ENCODE assay signal across 12 mouse cellular contexts in the genomic region with DNA sequence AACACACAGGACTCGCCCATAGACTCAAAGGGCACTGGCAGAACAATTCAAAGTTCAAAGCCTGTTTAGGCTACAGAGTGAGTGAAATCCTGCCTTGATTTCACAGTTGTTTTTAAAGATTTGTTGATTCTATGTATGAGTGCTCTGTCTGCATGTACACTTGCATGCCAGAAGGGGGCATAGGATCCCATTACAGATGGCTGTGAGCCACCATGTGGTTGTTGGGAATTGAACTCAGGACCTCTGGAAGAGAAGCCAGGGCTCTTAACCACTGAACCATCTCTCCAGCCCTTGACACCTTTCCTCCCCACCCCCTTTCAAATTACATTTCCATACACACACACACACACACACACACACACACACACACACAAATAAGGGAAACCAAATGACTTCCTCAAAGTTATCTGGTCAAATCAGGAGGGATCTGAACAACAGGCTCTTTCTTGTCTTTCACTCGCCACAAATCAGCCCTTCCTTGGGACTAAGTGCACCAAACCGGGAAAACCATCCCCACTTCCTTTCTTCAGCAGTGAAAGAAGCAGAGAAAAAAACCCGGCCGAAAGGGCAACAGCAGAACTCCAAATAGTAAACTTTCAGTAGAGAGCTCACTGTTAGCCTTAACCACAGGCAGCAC. TPM values are rescaled to one million over a fixed set of nuclear protein-coding genes. Genes with fewer than 3 reads are reported as not detected.
DNase-seq lines count a peak whose midpoint lies in the region; ATAC-seq and TF ChIP-seq lines count a peak whose summit lies in the region.
"Had no signal": no experiment of that assay in that cellular context is flagged by ENCODE, and none has a peak within 500 bp of the region (broad histone marks: within the 10 kb centered on the region; RNA-seq: fewer than 3 reads in every experiment).

No protein-coding gene starts in this region.

- no peaks in the 10 kb centered on the region for H3K9me3 ChIP-seq in liver, embryonic 12.5 days (replicated peaks)
- H3K9me3 ChIP-seq in MEL (replicated peaks; ENCODE audit: insufficient read depth, low read length): no peaks in the 10 kb centered on the region
- H3K9me3 ChIP-seq: embryonic facial prominence, embryonic 13.5 days had no signal

- peaks cover 2% of the 10 kb centered on the region for H3K4me1 ChIP-seq in heart, adult 2 months (ENCODE audit: control insufficient read depth, insufficient read depth, low read length)
- H3K4me1 ChIP-seq in liver, embryonic 12.5 days: peaks cover 92% of the 10 kb centered on the region
- peaks cover 14 to 38% of the 10 kb centered on the region in 2 experiments for H3K4me1 ChIP-seq in MEL (ENCODE audit: control insufficient read depth in 1 of 2, insufficient read depth in 2 of 2, low read length in 2 of 2)

- H3K27me3 ChIP-seq in heart, adult 2 months (ENCODE audit: control insufficient read depth, insufficient read depth, low read length): no peaks in the 10 kb centered on the region
- H3K27me3 ChIP-seq in liver, embryonic 12.5 days (replicated peaks): peaks cover 30% of the 10 kb centered on the region
- H3K27me3 ChIP-seq in MEL (ENCODE audit: control insufficient read depth in 1 of 2, insufficient read depth in 2 of 2, low read length in 2 of 2): no peaks in the 10 kb centered on the region

- WGBS in heart, adult 2 months: 57% methylated on average over 5 of the region's 5 CpGs
- 28% methylated on average over 5 of the region's 5 CpGs for whole genome bisulfite sequencing in liver, embryonic 12.5 days (ENCODE audit: insufficient replicate concordance)

- no peak for TF ChIP-seq POLR2A in heart, adult 2 months (IDR thresholded peaks at IDR 0.05; ENCODE audit: insufficient read depth, low read depth, low read length)
- no peak for TF ChIP-seq POLR2A in MEL (IDR thresholded peaks at IDR 0.05; ENCODE audit: control insufficient read depth in 1 of 2, insufficient read depth in 1 of 2, low read depth in 1 of 2, low read length in 2 of 2, poor library complexity in 1 of 2)

- ATAC-seq in liver, embryonic 12.5 days: no peak
- ATAC-seq in monocyte, adult 5-6 weeks (replicated peaks; ENCODE audit: insufficient number of reproducible peaks, low FRiP score, low TSS enrichment, poor library complexity, severe bottlenecking): no peak

- no peak overlapping the region for H3K4me3 ChIP-seq in heart, adult 2 months
- H3K4me3 ChIP-seq in liver, embryonic 12.5 days: peak overlapping the region; percentile 38; the same call in 1 of the 2 replicates
- no peak overlapping the region for H3K4me3 ChIP-seq in MEL (ENCODE audit: control insufficient read depth in 1 of 2, insufficient read depth in 1 of 2, low read depth in 2 of 2, low read length in 2 of 2)
- H3K4me3 ChIP-seq: embryonic facial prominence, embryonic 13.5 days had no signal

- no peaks in the 10 kb centered on the region for H3K36me3 ChIP-seq in heart, adult 2 months (ENCODE audit: control insufficient read depth, insufficient read depth, low read length)
- H3K36me3 ChIP-seq in liver, embryonic 12.5 days: 0 out of 2 replicates have a peak, but pooled peaks cover 3% of the 10 kb centered on the region
- H3K36me3 ChIP-seq in MEL (ENCODE audit: control insufficient read depth in 1 of 2, insufficient read depth in 2 of 2, low read length in 2 of 2): peaks cover 0 to 28% of the 10 kb centered on the region in 2 experiments; a peak in 2 of 4 replicates
- H3K36me3 ChIP-seq: embryonic facial prominence, embryonic 13.5 days; G1E had no signal

- H3K79me2 ChIP-seq in heart, adult 2 months (replicated peaks; ENCODE audit: control insufficient read depth, insufficient read depth, low read length): peaks cover 5% of the 10 kb centered on the region
- peaks cover 6% of the 10 kb centered on the region for H3K79me2 ChIP-seq in MEL (ENCODE audit: control insufficient read depth, insufficient read depth, low read length, poor library complexity)

- DNase-seq in heart, adult 2 months: no peak
- DNase-seq in heart, adult 9 months (ENCODE audit: low spot score in 2 of 2): no peak
- DNase-seq in liver (no peak), MEL (ENCODE audit: low read depth, low spot score) (peak; percentile 49)
- peak; percentile 53 for DNase-seq in naive thymus-derived CD4-positive, alpha-beta T cell, adult 2 months (ENCODE audit: low read depth)
- DNase-seq in layer of hippocampus, postnatal 14 days (ENCODE audit: low spot score in 2 of 2): no peak
- DNase-seq: adrenal gland, adult 8-10 months; kidney, adult 9 months had no signal

- intact Hi-C loops in heart, adult 2 months (cut with DNase I): loop anchor here (5.0 kb wide), 4 partner anchors 38 to 283 kb away; a partner anchor contains a TSS

- peak overlapping the region; percentile 73 for H3K4me2 ChIP-seq in liver, embryonic 12.5 days
- H3K4me2 ChIP-seq: embryonic facial prominence, embryonic 13.5 days had no signal

- peak; percentile 68 for TF ChIP-seq CTCF in heart, adult 2 months (IDR thresholded peaks at IDR 0.05)
- TF ChIP-seq CTCF in MEL (IDR thresholded peaks at IDR 0.05 in 2 of 3, conservative IDR thresholded peaks at IDR 0.05 in 1 of 3; ENCODE audit: control insufficient read depth in 1 of 3, insufficient read depth in 1 of 3, low read depth in 2 of 3, low read length in 3 of 3, poor library complexity in 1 of 3, severe bottlenecking in 1 of 3): peak; percentile 11 to 46 (median 40); a peak in 5 of 6 replicates

- no peak for TF ChIP-seq EP300 in heart, adult 2 months (IDR thresholded peaks at IDR 0.05; ENCODE audit: insufficient read depth, low read depth, low read length)
- TF ChIP-seq EP300 in MEL (IDR thresholded peaks at IDR 0.05; ENCODE audit: low read depth in 1 of 2, low read length in 2 of 2): peak; percentile 15 to 37; a peak in 3 of 4 replicates

- no peak overlapping the region for H3K9ac ChIP-seq in heart, adult 2 months (ENCODE audit: low read depth, low read length)
- H3K9ac ChIP-seq in liver, embryonic 12.5 days: 0 out of 2 replicates have a peak overlapping the region, but pooled peaks have one; percentile 58
- H3K9ac ChIP-seq in MEL (ENCODE audit: control insufficient read depth, low read depth, low read length, poor library complexity, severe bottlenecking): no peak overlapping the region
- H3K9ac ChIP-seq: embryonic facial prominence, embryonic 13.5 days had no signal

- H3K27ac ChIP-seq in heart, adult 2 months: no peak overlapping the region
- H3K27ac ChIP-seq in liver, embryonic 12.5 days: 0 out of 2 replicates have a peak overlapping the region, but pooled peaks have one; percentile 86
- H3K27ac ChIP-seq in MEL (ENCODE audit: control insufficient read depth, low read depth, low read length): no peak overlapping the region
- H3K27ac ChIP-seq: embryonic facial prominence, embryonic 13.5 days had no signal

- no peak for TF ChIP-seq RAD21 in MEL (IDR thresholded peaks at IDR 0.05; ENCODE audit: low read depth, low read length)

TF ChIP-seq in MEL, 35 proteins besides CTCF, POLR2A, EP300 and RAD21:
- TF ChIP-seq SMC3 (IDR thresholded peaks at IDR 0.05; ENCODE audit: low read depth, low read length) (peak; percentile 19; the same call in 1 of the 2 replicates), GABPA (IDR thresholded peaks at IDR 0.05; ENCODE audit: low read depth, low read length) (no peak), ZC3H11A (IDR thresholded peaks at IDR 0.05; ENCODE audit: low read depth, low read length) (no peak), ETS1 (IDR thresholded peaks at IDR 0.05; ENCODE audit: low read depth, low read length) (no peak), ZNF384 (IDR thresholded peaks at IDR 0.05; ENCODE audit: low read depth, low read length) (no peak), MAX (IDR thresholded peaks at IDR 0.05; ENCODE audit: low read length) (no peak), BHLHE40 (IDR thresholded peaks at IDR 0.05; ENCODE audit: borderline replicate concordance, low read depth, low read length) (no peak), MYC (IDR thresholded peaks at IDR 0.05; ENCODE audit: low read depth, low read length) (0 out of 2 replicates have a peak, but pooled peaks have one; percentile 30), NRF1 (IDR thresholded peaks at IDR 0.05; ENCODE audit: insufficient read depth, low read depth, low read length, poor library complexity, severe bottlenecking) (no peak), POLR2AphosphoS2 (IDR thresholded peaks at IDR 0.05; ENCODE audit: low read length) (no peak), USF1 (IDR thresholded peaks at IDR 0.05; ENCODE audit: low read depth, low read length) (no peak), RCOR1 (IDR thresholded peaks at IDR 0.05; ENCODE audit: low read depth, low read length) (peak; percentile 57; the same call in 1 of the 2 replicates), GATA1 (IDR thresholded peaks at IDR 0.05; ENCODE audit: low read depth, low read length) (0 out of 2 replicates have a peak, but pooled peaks have one; percentile 16), E2F4 (IDR thresholded peaks at IDR 0.05; ENCODE audit: borderline replicate concordance, low read depth, low read length) (no peak), TAL1 (IDR thresholded peaks at IDR 0.05; ENCODE audit: low read length) (no peak), POLR2AphosphoS5 (IDR thresholded peaks at IDR 0.05; ENCODE audit: borderline replicate concordance, low read depth, low read length) (no peak), TCF12 (IDR thresholded peaks at IDR 0.05; ENCODE audit: low read depth, low read length) (peak; percentile 47; the same call in 1 of the 2 replicates), MEF2A (IDR thresholded peaks at IDR 0.05; ENCODE audit: extremely low read depth, insufficient replicate concordance, low read depth, low read length, poor library complexity, severe bottlenecking) (no peak)

RNA-seq across cellular contexts. Expression of a gene that starts 4.0 kb away (rescaled TPM):
- total RNA-seq in heart, adult 2 months (2021): 10 to 100 TPM; 14.1 to 17.0 TPM
- polyA plus RNA-seq in heart, adult 2 months (2012; rRNA removed): 9.4 and 9.8 TPM in 2 replicates
- polyA plus RNA-seq in liver, embryonic 12.5 days (2016; fragmentation: Nextera tagmentation; extraction: Ambion mirVana): 8.1 and 9.9 TPM in 2 replicates
- 4.6 TPM in 2 replicates for total RNA-seq in MEL (2012; rRNA removed)
- 10 to 100 TPM in 1 of 2 experiments, 1 to 10 TPM in 1; 6.5 to 34.4 TPM for polyA plus RNA-seq in MEL (2012; ENCODE audit: insufficient read depth in 1 of 2, insufficient read length in 2 of 2, low read depth in 1 of 2, low replicate concordance in 2 of 2, missing spikeins in 1 of 2)
- 10 to 100 TPM; 58.8 to 60.5 TPM for total RNA-seq in layer of hippocampus, postnatal 14 days (2021)
- total RNA-seq in monocyte, adult 5-6 weeks (2017): 107 to 198 TPM (median 140 TPM) in 3 replicates

Comparison
In these comparisons a context has a peak if more than half of its experiments do, and no peak if none do; other contexts are left out.
1. DNase-seq: peak in MEL (single experiment) and naive thymus-derived CD4-positive, alpha-beta T cell, adult 2 months (single experiment); none in heart, adult 2 months (0 of 2), heart, adult 9 months (0 of 2), liver (single experiment) and layer of hippocampus, postnatal 14 days (0 of 2).